Mouse (Mus musculus) bone marrow macrophage, adult 2 months (primary cell): ENCODE results near the gene Cks1brt. TPM values are rescaled to one million over a fixed set of nuclear protein-coding genes. Genes with fewer than 3 reads are reported as not detected.

Experiments used
- H3K27ac ChIP-seq: 2 replicates; pipeline ENCODE4 v1.5.1; 2012; ENCODE audit warnings: low read depth, low read length; ENCODE audit not compliant: insufficient read depth
- H3K4me1 ChIP-seq: 2 replicates; pipeline ENCODE4 v1.6.1; 2012; ENCODE audit warnings: low read length; ENCODE audit not compliant: control insufficient read depth, insufficient read depth
- H3K4me3 ChIP-seq: 2 replicates; pipeline ENCODE4 v1.5.1; 2012; ENCODE audit warnings: mild to moderate bottlenecking, low read length, moderate library complexity; ENCODE audit not compliant: insufficient read depth
- CTCF ChIP-seq: IDR thresholded peaks from 2 replicates; pipeline ENCODE4 v1.5.1; 2012; ENCODE audit warnings: low read depth, mild to moderate bottlenecking, low read length, moderate library complexity
- POLR2A ChIP-seq: IDR thresholded peaks from 2 replicates; pipeline ENCODE4 v1.6.1; 2012; ENCODE audit warnings: mild to moderate bottlenecking, low read depth, low read length, borderline replicate concordance
- polyA plus RNA-seq: library from polyadenylated mRNA; stranded (reverse); fragments of >200 nt; gene quantifications from 2 replicates; pipeline ENCODE4 v1.2.4, GENCODE M21; 2012; ENCODE audit not compliant: missing spikeins, insufficient read depth, insufficient read length

Cks1brt gene
- polyA plus RNA-seq, 1 experiment: not detected

DNA sequence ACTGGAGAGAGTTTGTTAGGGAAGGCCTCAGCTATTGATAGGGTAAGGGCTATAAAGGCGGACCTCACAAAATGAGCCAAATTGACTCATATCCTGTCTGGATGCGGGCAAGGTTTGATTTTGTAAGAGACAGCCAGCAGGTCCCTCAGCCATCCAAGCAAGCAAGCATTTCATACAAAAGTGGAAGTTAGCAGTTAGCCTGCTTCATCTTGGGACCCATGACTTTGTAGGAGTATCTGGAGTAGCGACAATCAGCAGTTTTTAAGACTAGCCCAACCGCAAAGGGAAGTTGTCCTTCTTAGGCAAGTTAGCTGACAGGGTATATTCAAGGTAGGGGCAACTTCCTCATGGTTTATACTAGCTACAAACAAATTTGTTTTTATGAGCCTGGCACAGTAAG is 9.2 kb upstream of the Cks1brt start:
- peak overlapping the region; percentile 99 for H3K27ac ChIP-seq
- peaks cover 17% of the 10 kb centered on the region for H3K4me1 ChIP-seq
- TF ChIP-seq CTCF: no peak
- no peak for TF ChIP-seq POLR2A
- H3K4me3 ChIP-seq: no peak overlapping the region

DNA sequence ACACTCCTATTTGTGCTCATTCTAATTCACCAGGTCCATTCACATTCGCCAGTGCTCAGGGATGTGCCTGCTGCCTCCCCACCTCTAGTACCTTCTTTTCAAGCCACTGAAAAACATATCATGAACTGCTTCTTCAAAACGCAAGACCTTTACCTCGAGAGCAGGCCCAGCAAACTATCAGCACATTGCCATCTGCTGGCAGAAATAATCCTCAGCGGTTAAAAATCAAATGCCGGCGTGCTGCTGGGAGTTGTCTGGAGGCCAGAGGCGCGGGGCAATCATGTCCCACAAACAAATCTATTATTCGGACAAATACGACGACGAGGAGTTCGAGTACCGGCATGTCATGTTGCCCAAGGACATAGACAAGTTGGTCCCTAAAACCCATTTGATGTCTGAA is 19.6 kb downstream of the Cks1brt start:
- TF ChIP-seq POLR2A: no peak
- TF ChIP-seq CTCF: peak; percentile 44

DNA sequence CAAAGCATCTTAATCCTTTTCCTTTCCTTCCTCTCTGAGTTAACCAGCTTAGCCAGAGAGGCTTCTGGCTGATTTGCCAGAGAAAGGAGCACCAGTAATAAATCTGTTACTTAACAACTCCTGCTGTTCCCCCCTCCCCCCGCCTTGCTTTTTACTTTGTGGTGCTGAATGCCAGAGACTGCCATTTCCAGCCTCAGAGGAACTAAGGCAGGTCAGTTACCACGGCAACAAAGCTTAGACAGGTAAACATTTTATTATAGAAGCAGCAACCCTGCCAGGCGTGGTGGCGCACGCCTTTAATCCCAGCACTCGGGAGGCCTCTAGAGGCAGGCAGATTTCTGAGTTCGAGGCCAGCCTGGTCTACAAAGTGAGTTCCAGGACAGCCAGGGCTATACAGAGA is 24.2 kb downstream of the Cks1brt start:
- H3K4me3 ChIP-seq: no peak overlapping the region
- TF ChIP-seq POLR2A (no peak), CTCF (no peak)
- no peak overlapping the region for H3K27ac ChIP-seq
- H3K4me1 ChIP-seq: peaks cover 10% of the 10 kb centered on the region

More for the DNA sequence above, 19.6 kb downstream of the Cks1brt start:
- Histone ChIP-seq H3K4me3 (no peak overlapping the region), H3K27ac (no peak overlapping the region), H3K4me1 (peaks cover 10% of the 10 kb centered on the region)

DNA sequence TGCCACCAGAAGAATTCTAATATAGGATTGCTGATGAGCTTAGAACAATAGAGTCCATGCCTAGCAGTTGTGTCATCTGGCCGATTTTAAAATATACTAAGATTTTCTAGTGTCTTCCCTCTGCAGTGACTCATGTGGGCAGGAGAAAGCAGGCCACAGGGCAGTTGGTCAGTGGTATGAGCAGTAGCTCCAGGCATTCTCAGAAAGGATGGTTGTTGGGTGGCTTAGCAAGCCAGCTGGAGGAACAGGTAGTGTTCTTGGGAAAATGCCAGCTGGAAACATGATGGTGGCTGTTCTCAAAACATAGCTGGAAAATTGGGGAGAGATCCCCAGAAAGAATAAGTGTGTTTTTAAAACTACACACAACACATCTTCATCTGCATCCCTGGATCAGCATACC is 40.6 kb downstream of the Cks1brt start:
- Histone ChIP-seq H3K4me1 (no peaks in the 10 kb centered on the region), H3K4me3 (no peak overlapping the region), H3K27ac (no peak overlapping the region)
- TF ChIP-seq CTCF (no peak), POLR2A (no peak)

DNA sequence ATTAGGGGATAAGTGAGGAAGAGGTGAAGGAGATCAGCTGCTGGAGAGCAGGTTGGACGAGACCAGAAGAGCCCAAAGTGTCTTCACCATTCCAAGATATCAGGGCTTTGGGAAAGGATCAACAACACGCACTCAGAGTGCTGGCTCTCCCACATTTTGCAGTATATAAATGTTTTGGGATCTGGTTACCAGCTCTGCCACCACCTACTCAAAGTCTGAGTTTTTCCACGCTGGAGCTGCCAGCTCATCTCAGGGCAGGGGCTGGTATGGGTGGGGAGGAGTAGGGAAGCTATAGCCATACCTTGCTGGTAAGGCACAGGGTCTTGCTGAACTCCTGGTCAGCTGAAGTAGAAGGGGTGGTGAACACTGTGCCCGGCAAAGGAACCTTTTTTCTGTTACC is 68.5 kb downstream of the Cks1brt start:
- no peak overlapping the region for H3K4me3 ChIP-seq
- H3K27ac ChIP-seq: no peak overlapping the region
- TF ChIP-seq POLR2A (no peak), CTCF (no peak)
- H3K4me1 ChIP-seq: no peaks in the 10 kb centered on the region; the same call in 1 of the 2 replicates

DNA sequence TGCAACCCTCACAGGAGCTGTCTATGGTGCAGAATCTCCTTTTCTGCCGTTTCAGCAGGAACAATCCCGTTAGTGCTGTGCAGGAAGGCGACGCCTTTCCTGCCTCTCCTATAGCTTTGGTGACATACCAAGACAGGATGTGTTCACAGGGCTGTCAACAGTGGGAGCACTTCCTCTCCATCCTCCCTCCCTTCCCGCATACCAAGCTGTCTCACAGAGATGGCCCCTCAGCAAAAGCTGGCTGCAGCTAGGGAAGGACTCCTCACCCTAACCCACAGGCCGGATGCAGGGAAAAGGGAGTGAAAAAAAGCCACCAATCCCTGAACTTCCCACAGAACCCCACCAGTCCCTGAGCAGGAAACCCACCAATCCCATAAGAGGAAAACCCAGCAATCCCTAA is 69.3 kb downstream of the Cks1brt start:
- TF ChIP-seq POLR2A (no peak), CTCF (no peak)
- Histone ChIP-seq H3K4me1 (no peaks in the 10 kb centered on the region; the same call in 1 of the 2 replicates), H3K4me3 (no peak overlapping the region), H3K27ac (no peak overlapping the region)

Other genes with a start within 250 kb of the Cks1brt start
- not detected in 2 replicates for gene Klf1, start 250.0 kb upstream of the Cks1brt start, polyA plus RNA-seq
- 109 and 119 TPM in 2 replicates for gene Dnase2a, start 243.4 kb upstream of the Cks1brt start, polyA plus RNA-seq
- gene Mast1, start 214.6 kb upstream of the Cks1brt start, polyA plus RNA-seq: 0.28 and 0.42 TPM in 2 replicates
- not detected in 2 replicates for gene Rtbdn, start 204.9 kb upstream of the Cks1brt start, polyA plus RNA-seq
- not detected in 2 replicates for gene Gm49661, start 182.5 kb upstream of the Cks1brt start, polyA plus RNA-seq
- gene Prdx2, start 182.3 kb upstream of the Cks1brt start, polyA plus RNA-seq: 267 and 279 TPM in 2 replicates
- 39.8 and 40.7 TPM in 2 replicates for gene Rnaseh2a, start 182.2 kb upstream of the Cks1brt start, polyA plus RNA-seq
- 71.1 and 80.8 TPM in 2 replicates for gene Junb, start 173.2 kb upstream of the Cks1brt start, polyA plus RNA-seq
- 14.5 and 17.4 TPM in 2 replicates for gene Hook2, start 161.3 kb upstream of the Cks1brt start, polyA plus RNA-seq
- not detected in 2 replicates for gene Best2, start 137.4 kb upstream of the Cks1brt start, polyA plus RNA-seq
- 74.5 and 75.3 TPM in 2 replicates for gene Asna1, start 126.6 kb upstream of the Cks1brt start, polyA plus RNA-seq
- 145 and 177 TPM in 2 replicates for gene Trir, start 125.1 kb upstream of the Cks1brt start, polyA plus RNA-seq
- gene Tnpo2, start 115.0 kb upstream of the Cks1brt start, polyA plus RNA-seq: 34.0 and 44.4 TPM in 2 replicates
- 10.2 and 11.8 TPM in 2 replicates for gene Fbxw9, start 91.9 kb upstream of the Cks1brt start, polyA plus RNA-seq
- not detected in 2 replicates for gene Gm5741, start 83.9 kb upstream of the Cks1brt start, polyA plus RNA-seq
- gene Dhps, start 80.2 kb upstream of the Cks1brt start, polyA plus RNA-seq: 36.7 and 44.9 TPM in 2 replicates
- 90.2 and 113 TPM in 2 replicates for gene Wdr83os, start 71.2 kb upstream of the Cks1brt start, polyA plus RNA-seq
- 22.6 and 27.3 TPM in 2 replicates for gene Wdr83, start 70.6 kb upstream of the Cks1brt start, polyA plus RNA-seq
- 390 and 469 TPM in 2 replicates for gene Man2b1, start 68.7 kb upstream of the Cks1brt start, polyA plus RNA-seq
- 1.2 and 1.7 TPM in 2 replicates for gene Zfp791, start 28.8 kb upstream of the Cks1brt start, polyA plus RNA-seq
- not detected in 2 replicates for gene Olfr371, start 74.1 kb downstream of the Cks1brt start, polyA plus RNA-seq
- 22.8 and 23.5 TPM in 2 replicates for gene Orc6, start 147.7 kb downstream of the Cks1brt start, polyA plus RNA-seq
- 98.0 and 108 TPM in 2 replicates for gene Vps35, start 147.9 kb downstream of the Cks1brt start, polyA plus RNA-seq
- not detected in 2 replicates for gene Mylk3, start 234.4 kb downstream of the Cks1brt start, polyA plus RNA-seq